In genomic region chr11:106055341-106055740, GRCm38 (mm10) we compare ENCODE assay signal across 16 mouse cellular contexts. TPM values are rescaled to one million over a fixed set of nuclear protein-coding genes. Genes with fewer than 3 reads are reported as not detected.
"Had no signal": no experiment of that assay in that cellular context is flagged by ENCODE, and none has a peak within 500 bp of the region (broad histone marks: within the 10 kb centered on the region; RNA-seq: fewer than 3 reads in every experiment).

No protein-coding gene starts in this region.

- H3K4me2 ChIP-seq: kidney, embryonic 15.5 days; limb, embryonic 15.5 days; lung, embryonic 14.5 days; midbrain, embryonic 11.5 days; midbrain, embryonic 15.5 days; neural tube, embryonic 12.5 days had no signal

- H3K4me1 ChIP-seq: kidney, embryonic 15.5 days; limb, embryonic 15.5 days; midbrain, embryonic 15.5 days; neural tube, embryonic 12.5 days had no signal

- H3K4me3 ChIP-seq: kidney, embryonic 15.5 days; limb, embryonic 15.5 days; midbrain, embryonic 15.5 days; neural tube, embryonic 12.5 days had no signal

- DNase-seq: kidney, adult 2 months; kidney, postnatal 14 days; layer of hippocampus, postnatal 36 days; lung, embryonic 14.5 days; lung, postnatal 14 days; spleen, adult 18-20 months; thymus, adult 18-20 months; thymus, postnatal 14 days had no signal

- H3K9ac ChIP-seq: kidney, embryonic 15.5 days; limb, embryonic 15.5 days; lung, embryonic 14.5 days; midbrain, embryonic 15.5 days; neural tube, embryonic 12.5 days had no signal

- H3K27ac ChIP-seq: kidney, embryonic 15.5 days; limb, embryonic 15.5 days; macrophage; midbrain, embryonic 15.5 days; neural tube, embryonic 12.5 days had no signal

- ATAC-seq: midbrain, embryonic 15.5 days had no signal

- H3K9me3 ChIP-seq: kidney, embryonic 15.5 days; limb, embryonic 15.5 days; megakaryocyte, embryonic 14.5 days; midbrain, embryonic 15.5 days; neural tube, embryonic 12.5 days had no signal

- H3K27me3 ChIP-seq: kidney, embryonic 15.5 days; limb, embryonic 15.5 days; megakaryocyte, embryonic 14.5 days; midbrain, embryonic 15.5 days; neural tube, embryonic 12.5 days had no signal

RNA-seq across cellular contexts. Expression of gene Kcnh6, which starts 47.4 kb away (rescaled TPM):
- total RNA-seq: monocyte, adult 5-6 weeks had no signal
- polyA plus RNA-seq: macrophage had no signal
